Mouse (Mus musculus) spleen, adult 2 months (tissue): ENCODE results near the gene Camta1.

Source experiments
- CTCF ChIP-seq: fragments of 200-500 bp; IDR thresholded peaks from 2 replicates; pipeline ENCODE4 v1.5.1; 2011; ENCODE audit warnings: mild to moderate bottlenecking, inconsistent platforms; ENCODE audit not compliant: insufficient read depth, insufficient read length, insufficient replicate concordance; ENCODE audit errors: extremely low read depth
- POLR2A ChIP-seq: fragments of 200-500 bp; IDR thresholded peaks from 2 replicates; pipeline ENCODE4 v1.6.1; 2011; ENCODE audit warnings: low read depth, low read length, inconsistent platforms

GRCm38 (mm10) chr4:151860441-151861331 is 990 bp downstream of the Camta1 start:
- TF ChIP-seq CTCF, result no peak
- no peak for TF ChIP-seq POLR2A
